Mouse (Mus musculus) left cerebral cortex, postnatal 10 days (tissue): ENCODE results near the gene Csmd2. TPM values are rescaled to one million over a fixed set of nuclear protein-coding genes. Genes with fewer than 3 reads are reported as not detected.

Experiments
- DNase-seq, 2 experiments: peaks; one replicate each; pipeline ENCODE4 v3.0.0; 2021 to 2022; ENCODE audit warnings: low spot score in 2 of 2, mixed read lengths in 1 of 2; ENCODE audit errors: extremely low spot score in 1 of 2
- intact Hi-C: fragments of 180-260 bp; cut with DNase I; formaldehyde crosslinking; loops from one replicate; pipeline ENCODE4 v1.15.1; 2025
- total RNA-seq, 2 experiments: library from RNA; stranded (reverse); gene quantifications; 2 replicates each; pipeline ENCODE4 v1.2.3; 2021

The Csmd2 gene
- total RNA-seq, 2 experiments from 2014 or later, result 63.8 to 65.5 TPM

DNA sequence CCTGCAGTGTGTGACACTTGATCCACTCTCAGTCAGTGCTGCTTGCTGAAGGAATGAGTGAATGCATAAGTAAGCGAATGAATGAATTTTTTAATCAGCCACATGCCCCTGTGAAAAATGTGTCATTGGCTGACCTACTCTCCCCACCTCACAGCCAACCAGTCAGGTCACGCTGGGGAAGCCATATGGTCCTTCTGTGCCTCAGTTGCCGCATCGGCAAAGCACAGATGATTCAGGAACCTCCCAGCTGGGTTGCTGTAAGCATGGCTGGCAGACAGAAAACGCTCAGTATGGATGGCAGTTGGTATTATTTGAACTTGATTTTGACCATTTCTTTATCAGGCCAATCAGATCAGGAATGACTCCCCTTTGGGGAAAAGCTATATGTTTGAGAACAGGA is 386.4 kb downstream of the Csmd2 start:
- no peak for DNase-seq
- intact Hi-C loops, result no loop called here

DNA sequence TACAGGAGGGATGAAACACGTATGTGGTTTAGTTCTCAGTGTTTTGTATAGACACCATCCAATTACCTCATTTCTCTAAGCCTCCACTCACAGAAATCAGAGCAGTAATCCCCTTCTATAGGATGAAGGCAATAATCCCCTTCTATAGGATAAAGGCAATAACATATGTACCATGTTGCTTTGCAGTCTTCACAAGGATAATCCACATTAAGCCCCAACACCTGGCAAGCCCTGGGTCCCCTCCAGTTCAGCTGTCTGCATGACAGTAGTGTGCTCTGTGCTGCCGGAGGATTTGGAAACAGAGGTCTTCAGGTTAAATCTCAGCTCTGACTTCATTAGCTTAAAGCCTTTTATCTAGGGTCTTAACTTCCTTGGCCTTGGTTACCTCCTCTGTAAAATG is 391.3 kb downstream of the Csmd2 start:
- intact Hi-C loops, result no loop called here
- DNase-seq, result no peak

DNA sequence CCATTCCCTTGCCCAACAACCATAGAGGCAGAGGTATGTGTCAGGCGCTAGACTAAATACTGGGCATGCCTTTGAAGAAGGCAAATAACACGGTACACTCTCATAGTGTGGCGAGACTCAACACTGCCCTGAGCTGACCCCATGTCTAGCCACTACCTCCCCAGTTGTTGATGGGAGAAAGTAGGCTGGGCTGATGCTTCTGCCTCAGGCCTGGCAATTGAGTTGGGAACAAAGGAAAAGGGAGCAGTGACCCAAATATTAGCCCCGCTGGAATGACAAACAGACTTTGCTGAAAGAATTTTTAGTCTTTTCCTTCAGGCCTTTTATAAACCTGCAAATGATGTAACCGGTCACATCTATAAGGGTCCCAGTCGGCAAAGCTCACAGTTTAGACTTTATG is 393.7 kb downstream of the Csmd2 start:
- intact Hi-C loops, result no loop called here

DNA sequence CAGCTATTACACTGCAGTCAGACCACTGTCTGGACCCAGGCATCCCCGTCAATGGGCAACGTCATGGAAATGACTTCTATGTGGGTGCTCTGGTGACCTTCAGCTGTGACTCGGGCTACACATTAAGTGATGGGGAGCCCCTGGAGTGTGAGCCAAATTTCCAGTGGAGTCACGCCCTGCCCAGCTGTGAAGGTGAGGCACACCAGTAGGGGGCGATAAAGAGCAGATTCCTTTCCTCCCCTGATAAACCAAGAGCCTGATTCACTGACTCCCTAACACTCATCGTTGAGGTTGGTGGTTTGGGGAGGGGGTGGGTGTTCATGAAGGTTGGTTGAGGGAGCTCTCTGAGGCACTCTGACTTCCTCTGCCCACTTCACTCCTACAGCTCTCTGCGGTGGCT is 396.1 kb downstream of the Csmd2 start:
- DNase-seq, result no peak
- intact Hi-C loops, result no loop called here

More for the DNA sequence above, 393.7 kb downstream of the Csmd2 start:
- no peak for DNase-seq

DNA sequence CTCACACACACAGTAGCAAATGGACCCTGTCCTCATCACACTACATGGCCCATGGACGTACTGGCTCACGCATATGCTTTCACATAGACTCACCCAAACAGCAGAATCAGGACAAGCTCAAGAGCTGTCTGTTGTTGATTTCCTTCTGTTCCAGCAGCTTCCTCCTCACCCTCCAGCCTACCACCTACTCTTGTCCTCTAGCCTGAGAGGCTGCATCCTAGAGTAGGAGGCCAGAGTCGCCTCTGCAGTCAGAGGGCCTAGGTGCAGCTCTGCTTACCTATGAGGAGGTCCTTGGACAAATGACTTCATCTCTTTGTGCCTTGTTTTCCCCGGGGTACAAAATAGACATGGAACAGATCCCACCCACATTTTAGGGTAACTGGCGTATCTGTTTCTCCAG is 403.8 kb downstream of the Csmd2 start:
- no peak for DNase-seq
- intact Hi-C loops, result no loop called here

DNA sequence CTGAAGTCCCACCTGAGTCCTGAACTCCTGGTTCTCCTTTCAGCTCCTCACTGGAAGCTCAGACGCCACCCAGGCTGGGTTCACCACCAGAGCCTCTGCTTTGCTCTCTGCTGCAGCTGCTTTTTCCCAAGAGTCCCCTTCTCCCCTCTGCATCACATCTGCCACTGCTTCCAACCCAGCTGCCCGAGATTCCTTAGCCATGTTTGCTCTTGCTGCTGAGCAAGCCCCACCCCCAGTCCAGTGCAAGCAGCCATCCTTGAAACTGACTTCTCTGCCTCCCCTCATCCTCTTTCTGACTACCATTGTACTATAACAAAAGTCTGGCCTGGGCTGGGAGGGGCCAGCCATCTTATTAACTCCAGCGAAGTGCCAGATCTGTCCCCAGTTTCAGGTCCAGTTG is 404.6 kb downstream of the Csmd2 start:
- intact Hi-C loops, result no loop called here
- no peak for DNase-seq

DNA sequence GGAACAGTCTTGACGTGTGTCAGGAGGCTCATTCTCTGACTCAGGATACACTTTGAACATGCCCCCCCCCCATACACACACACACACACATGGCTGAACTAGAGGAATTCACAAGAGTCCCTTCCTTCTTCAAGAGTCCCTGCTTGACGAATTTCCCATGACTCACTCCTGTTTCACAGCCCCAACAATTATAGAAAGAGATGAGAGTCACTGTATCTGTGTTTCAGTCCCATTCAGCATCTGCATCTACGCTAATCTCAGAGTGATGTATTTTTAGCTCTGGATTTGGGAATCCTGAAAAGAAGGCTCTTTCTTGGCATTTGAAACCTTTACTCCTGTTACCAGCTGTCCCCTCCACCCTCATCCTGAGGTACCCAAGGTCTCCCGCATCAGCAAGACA is 406.2 kb downstream of the Csmd2 start:
- intact Hi-C loops, result no loop called here
- no peak for DNase-seq

DNA sequence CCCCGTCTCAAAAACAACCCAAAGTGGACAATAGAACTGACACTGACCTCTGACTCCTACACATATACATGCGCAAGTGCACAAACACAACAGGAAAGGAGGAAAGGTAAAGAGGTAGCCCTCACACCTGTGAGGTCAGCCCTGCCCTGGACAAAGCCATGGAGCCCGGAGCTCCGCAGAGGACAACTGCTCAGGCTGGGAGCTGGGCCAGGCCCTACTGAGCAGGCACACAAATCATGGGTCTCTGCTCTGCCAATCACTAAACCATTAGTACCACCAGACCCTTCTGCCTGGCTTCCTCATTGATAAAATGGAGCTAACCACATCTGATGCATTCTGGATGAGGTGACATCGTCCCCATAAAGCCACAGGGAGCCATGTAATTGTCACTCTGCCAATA is 409.0 kb downstream of the Csmd2 start:
- no peak for DNase-seq
- intact Hi-C loops, result no loop called here

DNA sequence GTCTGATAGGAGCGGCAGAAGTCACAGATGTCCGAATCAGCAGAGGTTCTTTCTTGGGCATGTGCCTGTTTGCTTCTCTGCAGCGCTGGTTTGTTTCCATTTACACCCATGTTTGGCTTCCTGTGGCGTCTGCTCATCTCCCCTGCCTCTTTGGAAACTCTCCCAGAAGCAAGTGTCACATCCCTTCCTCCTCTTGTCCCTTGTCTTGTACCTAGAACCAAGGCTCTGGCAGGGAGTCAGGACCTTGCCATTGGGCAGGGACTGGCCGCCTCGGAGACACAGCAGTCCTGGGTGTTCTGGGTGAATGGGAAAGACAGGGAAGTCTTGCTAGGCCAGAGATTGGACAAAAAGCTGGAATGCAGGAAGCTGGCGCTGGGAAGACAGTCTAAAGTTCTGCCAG is 410.1 kb downstream of the Csmd2 start:
- intact Hi-C loops, result no loop called here

DNA sequence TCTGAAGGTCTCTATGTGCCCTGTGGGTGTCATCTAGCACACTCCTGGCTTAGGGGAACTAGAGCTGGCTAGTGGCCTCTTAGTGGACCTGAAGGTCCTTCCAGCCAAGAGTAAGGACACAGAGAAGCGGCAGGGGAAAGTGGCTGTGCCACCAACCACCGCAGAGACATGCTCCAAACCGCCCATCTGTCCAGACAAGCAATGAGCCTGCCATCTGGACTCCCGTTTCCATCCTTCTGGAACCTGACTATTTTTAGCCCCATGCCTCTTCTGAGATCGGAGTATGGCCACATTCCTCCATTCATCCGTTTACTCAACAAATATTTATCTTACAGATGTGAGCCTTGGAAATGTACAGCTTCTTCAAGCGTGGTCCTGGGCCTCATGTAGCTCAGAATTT is 411.3 kb downstream of the Csmd2 start:
- peak in 1 of 2 experiments; percentile 59 for DNase-seq
- intact Hi-C loops, result no loop called here

More for the DNA sequence above, 410.1 kb downstream of the Csmd2 start:
- DNase-seq, result peak in 1 of 2 experiments; percentile 38

DNA sequence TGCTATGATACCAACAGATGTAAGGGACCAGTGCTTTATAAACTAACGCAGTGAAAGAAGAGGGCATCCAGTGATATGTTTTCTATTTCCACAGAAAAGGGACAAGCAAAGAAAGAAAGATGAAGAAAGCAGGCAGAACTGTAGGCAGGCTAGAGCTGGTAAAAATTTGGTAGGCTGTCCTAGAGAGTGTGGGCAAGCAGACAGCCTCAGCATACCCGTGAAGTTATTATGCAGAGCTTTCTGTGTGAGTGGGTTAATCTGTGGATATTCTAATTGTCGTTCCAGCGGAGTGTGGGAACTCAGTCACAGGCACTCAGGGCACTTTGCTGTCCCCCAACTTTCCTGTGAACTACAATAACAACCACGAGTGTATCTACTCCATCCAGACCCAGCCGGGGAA is 412.4 kb downstream of the Csmd2 start:
- intact Hi-C loops, result no loop called here

DNA sequence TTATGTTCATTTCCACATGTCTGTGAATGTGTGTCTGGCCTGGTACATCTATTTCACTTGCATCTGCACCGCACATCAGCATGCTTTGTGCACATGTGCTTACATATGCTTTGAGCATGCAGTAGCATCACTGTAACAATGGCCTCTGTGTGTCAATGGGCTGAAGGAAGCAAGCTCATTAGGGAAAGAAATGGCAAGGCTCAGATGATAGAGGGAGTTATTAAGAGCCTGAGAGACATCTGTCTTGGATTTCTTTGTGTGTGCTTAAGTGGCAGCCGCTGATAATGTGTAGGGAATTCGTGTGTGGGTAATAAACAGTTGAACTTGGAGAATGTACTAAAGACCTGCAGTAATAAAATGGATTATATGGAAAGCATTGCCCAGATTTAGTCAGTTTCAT is 413.9 kb downstream of the Csmd2 start:
- no peak for DNase-seq
- intact Hi-C loops, result no loop called here

More for the DNA sequence above, 412.4 kb downstream of the Csmd2 start:
- DNase-seq, result no peak

DNA sequence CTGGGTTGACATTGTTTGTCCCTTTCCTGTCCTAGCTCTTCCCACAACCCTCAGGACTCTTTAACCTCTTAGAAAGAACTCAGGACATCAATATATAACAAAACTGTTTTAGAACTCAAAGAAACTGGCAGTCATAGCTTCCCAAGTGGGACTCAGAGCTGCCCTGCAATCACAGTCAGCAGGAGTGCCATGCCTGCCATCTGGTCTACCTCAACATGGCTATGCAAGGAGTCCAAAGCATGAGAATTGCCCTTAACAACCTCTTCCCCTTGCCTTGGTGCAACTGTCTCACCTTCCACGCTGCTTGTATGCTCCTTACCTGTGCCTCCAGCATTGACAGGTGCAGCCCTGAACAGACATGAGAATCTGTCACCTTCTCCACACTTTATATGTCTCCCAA is 415.0 kb downstream of the Csmd2 start:
- DNase-seq, result no peak
- intact Hi-C loops, result no loop called here

DNA sequence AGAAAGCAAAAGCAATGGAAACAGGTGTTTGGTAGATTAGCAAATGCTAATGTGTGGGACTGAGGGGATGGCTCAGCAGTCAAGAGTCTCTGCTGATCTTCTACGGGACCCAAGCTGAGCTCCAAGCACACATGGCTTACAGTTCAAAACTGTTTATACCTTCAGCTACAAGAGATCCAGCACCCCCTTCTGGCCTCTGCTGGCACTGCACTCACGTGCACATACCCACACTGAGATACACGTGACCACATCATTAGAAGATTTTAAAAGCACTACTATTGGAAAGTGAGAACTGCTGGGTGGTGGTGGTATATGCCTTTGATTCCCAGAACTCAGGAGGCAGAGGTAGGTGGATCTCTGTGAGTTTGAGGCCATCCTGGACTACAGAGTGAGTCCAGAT is 417.9 kb downstream of the Csmd2 start:
- DNase-seq, result no peak
- intact Hi-C loops, result no loop called here

DNA sequence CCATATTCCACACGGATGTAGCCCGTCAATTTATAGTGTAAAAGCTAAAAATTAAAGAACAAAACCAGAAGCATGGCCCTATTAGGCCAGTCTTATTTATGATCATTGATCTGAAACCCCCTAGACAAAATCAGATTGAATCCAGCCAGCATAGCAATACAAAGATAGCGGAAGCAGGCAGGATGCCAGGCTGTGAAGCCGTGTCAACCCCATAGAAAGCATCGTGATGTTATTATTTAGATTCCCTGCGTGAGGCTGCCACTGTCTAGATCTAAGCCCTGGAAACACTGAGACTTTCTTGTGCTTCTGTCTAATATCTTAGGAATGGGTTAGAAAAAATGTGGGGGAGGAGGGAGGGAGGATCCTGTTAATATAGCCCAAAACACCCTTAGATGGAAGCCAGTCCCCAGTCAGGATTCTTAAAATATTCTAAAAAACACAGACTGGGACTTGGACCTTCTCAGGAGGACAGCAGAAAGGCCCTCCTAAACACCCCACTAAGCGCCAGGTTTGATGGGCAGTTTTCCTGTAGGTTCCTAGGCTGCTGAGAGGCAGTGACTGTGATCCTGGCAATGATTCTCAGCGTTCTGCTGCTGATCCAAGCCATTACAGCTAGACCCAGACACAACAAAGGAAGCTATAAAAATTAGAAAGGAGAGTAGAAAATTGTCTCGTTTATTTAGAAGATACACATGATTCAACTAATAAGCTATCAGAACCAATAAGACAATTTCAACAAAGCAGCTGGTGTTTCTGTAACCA is 419.6 kb downstream of the Csmd2 start:
- intact Hi-C loops, result no loop called here
- DNase-seq, result no peak

DNA sequence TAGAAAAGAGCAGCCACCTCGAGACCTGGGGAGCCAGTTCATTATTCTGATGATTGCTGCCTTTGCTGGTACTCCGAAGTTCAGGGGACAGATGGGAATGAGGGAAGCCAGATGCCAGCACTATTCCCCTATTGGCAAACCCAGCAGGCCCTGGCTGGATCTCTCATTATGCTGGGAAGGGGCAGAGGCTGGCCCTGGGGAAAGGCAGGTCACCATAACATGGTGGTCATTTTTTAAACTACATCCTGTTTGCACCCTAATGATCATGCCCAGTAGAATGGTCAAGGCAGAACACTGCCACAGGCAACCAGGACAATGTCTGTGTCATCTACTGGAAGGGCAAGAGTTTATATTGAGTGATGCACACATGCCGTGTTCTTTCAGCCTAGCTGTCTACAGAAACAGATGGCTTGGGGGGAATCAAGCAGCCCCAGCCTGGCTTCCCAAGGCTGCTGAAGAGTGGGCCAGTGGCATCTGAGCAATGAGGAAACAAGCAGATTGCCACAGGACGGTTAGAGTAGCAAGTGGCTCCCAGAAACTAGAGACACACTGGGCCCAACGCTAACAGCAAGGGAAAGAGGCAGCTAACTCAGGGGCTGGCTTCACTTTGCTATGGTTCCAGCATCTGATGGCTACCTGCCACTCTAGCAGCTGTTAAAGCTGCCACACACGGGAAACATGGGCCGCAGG is 424.4 kb downstream of the Csmd2 start:
- intact Hi-C loops, result no loop called here
- DNase-seq, result no peak

DNA sequence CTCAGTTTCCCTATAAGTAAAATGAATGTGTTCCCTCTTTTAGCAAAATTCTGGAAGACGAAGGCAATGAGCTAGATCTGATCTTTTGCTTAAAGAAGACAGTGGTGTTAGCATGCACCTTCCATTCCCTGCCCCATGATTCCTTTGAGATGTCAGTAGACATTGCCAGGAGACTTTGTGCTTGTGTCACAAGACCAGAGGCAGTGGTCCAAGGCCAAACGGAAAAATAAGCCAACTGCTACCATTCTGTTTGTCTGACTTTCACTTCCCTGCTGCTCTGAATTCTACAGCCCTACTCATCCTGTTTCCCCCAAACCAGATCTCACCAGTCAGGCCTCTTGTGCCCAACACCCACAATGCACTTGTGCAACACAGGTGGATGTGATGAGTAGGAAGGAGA is 427.1 kb downstream of the Csmd2 start:
- intact Hi-C loops, result no loop called here
- DNase-seq, result no peak

DNA sequence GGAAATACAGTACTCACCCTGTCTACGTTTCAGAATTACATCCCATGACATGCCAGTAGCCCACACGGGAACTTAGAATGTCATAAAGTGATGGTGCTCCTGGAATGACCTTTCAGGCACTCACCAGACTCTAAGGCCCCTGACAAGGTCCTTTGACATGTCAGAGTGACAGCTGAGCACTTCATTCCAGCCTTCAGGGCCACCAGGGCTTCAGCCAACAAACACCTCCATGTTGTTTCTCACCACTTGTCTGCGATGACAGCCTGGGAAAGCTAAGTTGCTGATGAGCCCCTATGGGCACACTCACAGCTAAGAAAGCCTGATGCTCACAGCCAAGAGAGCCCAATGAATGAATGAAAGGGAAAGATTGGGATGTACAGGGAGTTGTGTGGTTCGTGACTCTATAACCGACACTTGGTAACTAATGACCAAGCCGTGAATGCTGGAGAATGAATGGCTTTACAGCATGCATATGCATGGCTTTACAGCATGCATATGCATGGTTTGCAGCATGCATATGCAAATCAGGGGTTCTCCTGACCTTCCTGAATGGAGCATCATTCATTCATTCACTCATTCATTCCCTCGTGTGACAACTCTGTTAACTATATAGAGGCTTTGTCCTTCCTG is 432.4 kb downstream of the Csmd2 start:
- intact Hi-C loops, result no loop called here

DNA sequence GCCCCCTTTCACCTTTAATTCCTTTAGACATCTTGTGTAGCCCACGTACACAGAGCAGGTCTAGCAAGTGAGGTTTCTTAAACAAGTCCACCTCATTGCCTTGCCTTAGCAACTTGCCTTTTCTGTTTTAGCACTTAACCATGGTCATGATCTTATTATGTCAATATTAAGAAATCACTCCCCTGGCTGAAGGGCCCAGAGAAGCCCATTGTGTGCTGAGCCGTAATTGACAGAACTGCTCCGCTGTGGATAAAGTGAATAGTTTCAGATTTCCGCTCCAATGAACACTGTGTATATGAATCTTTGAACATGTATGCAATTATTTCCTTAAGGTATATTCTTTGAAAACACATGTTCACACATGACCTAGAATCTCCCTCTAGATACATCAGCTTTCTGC is 434.8 kb downstream of the Csmd2 start:
- DNase-seq, result no peak
- intact Hi-C loops, result no loop called here

More for the DNA sequence above, 432.4 kb downstream of the Csmd2 start:
- DNase-seq, result no peak

DNA sequence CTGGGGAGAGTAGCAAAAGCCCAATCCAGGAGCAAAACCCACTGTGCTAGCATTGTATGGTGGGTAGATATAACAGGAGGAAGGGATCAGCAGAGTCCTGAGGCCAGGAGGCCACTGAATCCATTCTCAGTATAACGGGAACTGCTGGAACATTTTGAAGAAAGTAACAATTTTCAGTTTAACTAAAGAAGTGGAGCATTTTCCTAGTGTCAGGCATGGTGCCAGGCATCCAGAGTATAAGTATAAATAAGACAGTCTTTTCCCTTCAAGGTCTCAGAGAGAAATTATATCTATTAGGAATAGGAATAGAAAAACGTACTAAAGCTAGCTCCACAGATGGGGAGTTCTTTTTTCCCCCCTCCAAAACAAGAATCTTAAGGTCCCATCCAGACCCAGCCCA is 437.7 kb downstream of the Csmd2 start:
- intact Hi-C loops, result no loop called here
- DNase-seq, result no peak
